Mouse (Mus musculus) WW6 (cell line): Measurements from ENCODE around the gene Vgll4.
A peak's percentile ranks its signal among the peaks of the same experiment; 100 is the strongest.

Experiments used
- DNase-seq: peaks from one replicate; pipeline ENCODE4 v3.0.0-alpha.2; 2013; ENCODE audit warnings: low read depth, low spot score

The Vgll4 gene

DNA sequence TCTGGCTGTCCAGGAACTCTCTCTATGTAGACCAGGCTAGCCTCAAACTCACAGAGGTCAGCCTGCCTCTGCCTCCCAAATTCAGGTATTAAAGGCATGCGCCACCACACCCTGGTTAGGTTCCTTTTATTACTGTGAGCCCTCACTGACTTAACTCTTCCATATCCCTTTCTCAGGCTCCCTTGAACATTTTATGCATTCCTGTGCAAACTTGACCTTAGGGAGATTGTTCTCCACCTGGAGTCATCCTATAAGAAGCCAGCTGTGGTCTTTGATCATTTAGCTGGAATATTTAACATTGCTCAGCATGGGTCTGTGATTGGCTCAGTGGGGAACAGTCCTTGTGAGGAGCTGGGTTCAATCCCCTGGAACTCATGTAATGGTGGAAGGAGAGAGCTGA lies 4.5 kb upstream of the Vgll4 start:
- DNase-seq, result no peak

GRCm38 (mm10) chr6:114972988-114973387 lies 3.2 kb upstream of the Vgll4 start:
- no peak for DNase-seq

- no peak for DNase-seq
Measured at GRCm38 (mm10) chr6:114970895-114971294, 1.1 kb upstream of the Vgll4 start.

GRCm38 (mm10) chr6:114970386-114970785 lies 592 bp upstream of the Vgll4 start:
- no peak for DNase-seq

DNA sequence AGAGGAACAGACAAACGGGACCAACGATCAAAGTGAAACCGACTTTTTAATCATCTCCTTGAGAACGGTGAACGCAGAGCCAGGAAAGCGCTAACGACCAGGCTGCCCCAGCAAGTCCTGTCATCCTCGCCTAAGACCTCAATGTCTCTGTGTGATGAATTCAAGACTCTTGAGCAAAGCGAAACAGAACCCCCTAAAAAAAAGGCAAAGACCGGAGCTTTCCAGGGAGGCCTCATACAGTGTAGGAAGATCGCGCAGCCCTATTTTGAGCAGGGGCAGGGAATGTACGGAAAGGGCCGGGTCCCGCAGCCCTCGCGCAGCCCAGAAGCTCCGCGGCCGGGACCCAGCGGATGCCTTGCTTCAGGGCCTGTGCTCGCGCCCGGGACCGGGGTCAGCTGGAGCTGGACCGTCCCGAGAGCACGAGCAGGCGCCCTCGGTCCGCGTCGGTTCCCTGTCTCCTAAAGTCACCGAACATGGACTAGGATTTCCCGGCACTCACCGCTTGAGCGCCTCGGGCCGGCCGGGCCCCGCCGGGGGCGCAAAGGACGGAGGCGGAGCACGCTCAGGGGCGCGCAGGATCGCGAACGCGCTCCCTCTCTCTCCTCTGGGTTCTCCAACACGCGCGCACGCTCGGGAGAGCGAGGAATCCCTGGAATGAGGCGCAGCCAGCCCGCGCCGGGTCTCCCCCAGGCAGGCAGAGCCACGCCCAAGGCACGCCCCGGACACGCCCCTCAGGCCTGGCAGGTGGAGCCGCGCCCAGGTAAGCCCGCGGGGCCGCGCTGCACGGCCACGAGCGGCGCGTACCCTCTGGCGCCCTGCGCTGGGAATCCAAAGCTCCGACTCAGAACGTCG lies 1.2 kb downstream of the Vgll4 start:
- DNase-seq, result peak; percentile 94

- DNase-seq, result no peak
Measured at GRCm38 (mm10) chr6:114967623-114968022, 2.2 kb downstream of the Vgll4 start.

DNA sequence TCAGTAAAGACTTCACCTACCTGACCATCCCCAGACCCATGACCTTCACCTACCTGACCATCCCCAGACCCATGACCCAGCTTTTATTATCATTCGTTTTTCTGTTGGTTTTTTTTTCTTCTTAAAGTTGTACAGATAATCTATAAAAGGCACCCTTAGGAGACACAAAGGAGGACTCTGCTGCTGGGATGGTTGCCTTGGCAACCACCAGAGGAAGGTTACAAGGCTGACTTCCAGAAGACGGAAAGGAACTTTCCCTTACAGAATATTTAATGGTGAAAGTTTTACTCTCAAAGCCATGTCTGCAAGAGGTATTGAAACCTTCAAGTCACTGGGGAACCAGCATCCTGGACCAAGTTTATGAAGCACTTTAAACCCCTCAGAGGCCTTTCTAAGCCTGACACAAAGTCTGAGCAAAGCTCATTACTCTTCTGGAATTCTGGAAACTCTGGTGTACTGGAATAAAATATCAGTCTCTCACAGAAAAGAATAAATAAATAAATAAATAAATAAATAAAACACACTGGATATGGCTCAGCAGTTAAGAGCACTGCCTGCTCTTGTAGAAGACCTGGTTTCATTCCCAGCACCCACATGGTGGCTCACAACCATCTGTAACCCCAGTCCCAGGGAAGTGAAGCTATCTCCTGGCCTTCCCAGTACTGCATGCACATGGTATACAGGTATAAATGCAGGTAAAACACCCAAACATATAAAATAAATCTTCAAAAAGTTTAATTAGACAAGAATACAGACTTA lies 3.2 kb downstream of the Vgll4 start:
- no peak for DNase-seq

DNA sequence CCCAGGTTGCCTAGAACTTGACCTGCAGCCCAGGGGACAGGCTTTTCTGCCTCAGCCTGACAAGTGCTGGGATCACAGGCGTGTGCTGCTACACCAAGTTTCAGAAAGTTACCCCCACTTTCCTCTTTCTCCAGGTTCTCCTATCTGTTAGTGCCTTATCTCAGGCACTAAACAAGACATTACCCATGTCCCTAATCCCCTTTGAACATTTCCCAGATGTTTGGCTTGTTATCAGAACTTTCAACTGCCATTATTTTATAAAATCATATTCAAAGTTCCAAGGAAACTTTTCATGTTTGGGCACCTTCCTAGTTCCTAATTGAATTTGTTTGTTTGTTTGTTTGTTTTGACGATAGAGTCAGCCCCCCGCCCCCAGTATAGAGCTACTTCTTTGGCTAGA lies 4.0 kb downstream of the Vgll4 start:
- DNase-seq, result no peak

DNA sequence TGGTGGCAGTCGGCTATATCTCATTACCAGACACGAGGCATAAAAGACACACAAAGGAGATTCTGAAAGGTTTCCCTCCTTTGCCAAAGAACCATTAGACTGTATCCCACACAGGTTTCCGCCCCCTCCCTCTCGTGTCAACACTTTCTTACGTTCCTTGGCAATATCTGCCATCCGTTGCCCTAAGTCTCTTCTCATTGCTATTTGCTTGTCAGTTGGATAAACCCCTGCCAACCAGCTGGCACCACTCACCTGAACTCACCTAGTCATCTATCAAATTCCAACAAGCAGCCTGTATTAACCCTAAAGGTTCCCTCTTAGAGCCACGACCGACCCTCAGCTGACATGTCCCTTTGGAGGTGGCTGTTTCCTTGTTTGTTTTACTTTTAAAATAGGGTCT lies 4.4 kb downstream of the Vgll4 start:
- no peak for DNase-seq

- no peak for DNase-seq
Measured at GRCm38 (mm10) chr6:114964235-114964634, 5.6 kb downstream of the Vgll4 start.

GRCm38 (mm10) chr6:114963636-114964035 lies 6.2 kb downstream of the Vgll4 start:
- no peak for DNase-seq

GRCm38 (mm10) chr6:114961276-114962068 lies 8.3 kb downstream of the Vgll4 start:
- DNase-seq, result no peak

DNA sequence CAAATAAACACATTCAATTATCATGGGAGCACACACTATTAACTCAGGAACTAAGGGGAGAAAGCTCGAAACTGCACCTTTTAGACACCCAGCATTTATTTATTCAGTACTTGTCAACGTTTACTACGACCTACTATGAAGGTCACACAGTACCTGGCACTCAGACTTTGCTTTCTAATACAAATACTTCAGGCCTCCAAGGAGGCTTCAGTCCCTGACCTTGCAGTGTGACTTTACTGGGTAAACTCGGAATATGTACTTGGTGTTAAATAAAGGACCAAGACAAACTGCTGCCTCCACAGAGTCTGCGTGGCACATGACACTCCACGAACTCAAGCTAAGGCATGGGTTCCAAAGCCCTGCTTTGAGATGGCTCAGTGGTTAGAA lies 10.8 kb downstream of the Vgll4 start:
- no peak for DNase-seq

DNA sequence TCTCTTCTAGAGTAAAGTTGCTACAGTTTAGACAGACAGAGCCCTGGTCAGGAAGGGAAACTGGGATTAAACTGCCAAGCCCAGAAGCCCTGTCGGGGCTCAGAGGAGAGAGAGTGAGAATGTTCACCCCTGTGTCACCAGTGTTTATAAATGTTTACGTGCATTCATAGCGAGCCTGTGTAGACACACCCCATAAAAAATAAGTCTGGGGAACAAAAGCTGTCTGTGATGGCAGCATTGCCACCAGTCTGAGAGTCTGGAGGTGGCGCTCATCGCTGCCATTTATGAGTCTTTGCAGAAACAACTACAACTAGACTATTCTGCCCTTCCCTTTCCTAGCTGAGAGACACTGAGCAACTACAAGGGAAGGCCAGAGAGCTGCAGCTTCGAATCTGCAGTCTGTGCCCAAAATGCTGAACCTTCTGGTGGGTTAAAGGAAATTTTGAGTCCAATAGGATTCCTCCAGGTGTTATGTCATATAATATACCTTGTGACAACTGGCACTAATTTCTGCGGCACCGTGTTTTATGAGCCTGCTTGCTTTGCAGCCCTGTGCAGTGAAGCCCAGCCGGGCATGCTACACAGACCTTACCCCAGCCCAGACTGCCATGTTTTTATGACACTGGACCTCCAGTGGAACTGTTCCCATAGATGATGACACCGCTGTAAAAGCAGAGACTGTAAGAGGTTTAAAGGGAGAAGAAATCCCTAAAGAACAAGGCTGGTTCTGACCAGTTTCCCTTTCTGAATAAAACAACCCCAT lies 11.4 kb downstream of the Vgll4 start:
- no peak for DNase-seq

DNA sequence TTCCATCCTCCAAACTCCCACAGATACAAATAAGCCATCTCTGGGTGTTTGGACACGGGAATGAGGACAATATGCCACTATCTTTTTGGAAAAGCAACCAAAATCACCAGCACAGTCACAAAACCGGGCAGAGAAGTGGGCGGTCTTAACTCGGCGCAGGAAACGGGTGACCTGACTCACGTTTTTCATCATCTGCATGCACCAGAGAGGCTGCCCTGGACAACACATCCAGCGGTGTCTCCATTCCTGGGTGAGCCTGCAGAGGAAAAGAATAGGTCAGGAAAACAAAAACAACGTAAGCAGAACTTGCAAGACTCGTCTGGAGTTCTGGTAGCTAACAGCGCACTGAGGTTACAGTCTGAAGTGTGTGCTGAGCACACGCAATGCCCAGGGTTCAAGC lies 12.0 kb downstream of the Vgll4 start:
- DNase-seq, result no peak

DNA sequence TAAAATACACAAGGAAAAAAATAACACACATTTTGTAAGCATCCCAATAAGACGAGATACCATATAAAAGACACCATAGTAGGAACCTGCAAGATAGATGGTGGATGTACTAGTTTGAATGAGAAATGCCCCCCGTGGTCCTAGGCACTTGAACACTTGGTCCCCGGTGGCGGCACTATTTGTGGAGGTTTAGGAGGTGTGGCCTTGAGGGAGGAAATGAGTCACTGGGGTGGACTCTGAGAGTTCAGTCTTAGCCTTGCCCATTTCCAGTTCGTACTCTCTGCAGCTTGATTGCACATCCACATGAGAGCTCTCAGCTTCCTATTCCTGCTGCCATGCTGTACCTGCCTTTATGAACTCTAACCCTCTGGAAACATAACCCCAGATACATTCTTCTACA lies 15.3 kb downstream of the Vgll4 start:
- DNase-seq, result no peak

- no peak for DNase-seq
Measured at GRCm38 (mm10) chr6:114953601-114954000, 16.2 kb downstream of the Vgll4 start.

- no peak for DNase-seq
Measured at GRCm38 (mm10) chr6:114952356-114952755, 17.4 kb downstream of the Vgll4 start.

DNA sequence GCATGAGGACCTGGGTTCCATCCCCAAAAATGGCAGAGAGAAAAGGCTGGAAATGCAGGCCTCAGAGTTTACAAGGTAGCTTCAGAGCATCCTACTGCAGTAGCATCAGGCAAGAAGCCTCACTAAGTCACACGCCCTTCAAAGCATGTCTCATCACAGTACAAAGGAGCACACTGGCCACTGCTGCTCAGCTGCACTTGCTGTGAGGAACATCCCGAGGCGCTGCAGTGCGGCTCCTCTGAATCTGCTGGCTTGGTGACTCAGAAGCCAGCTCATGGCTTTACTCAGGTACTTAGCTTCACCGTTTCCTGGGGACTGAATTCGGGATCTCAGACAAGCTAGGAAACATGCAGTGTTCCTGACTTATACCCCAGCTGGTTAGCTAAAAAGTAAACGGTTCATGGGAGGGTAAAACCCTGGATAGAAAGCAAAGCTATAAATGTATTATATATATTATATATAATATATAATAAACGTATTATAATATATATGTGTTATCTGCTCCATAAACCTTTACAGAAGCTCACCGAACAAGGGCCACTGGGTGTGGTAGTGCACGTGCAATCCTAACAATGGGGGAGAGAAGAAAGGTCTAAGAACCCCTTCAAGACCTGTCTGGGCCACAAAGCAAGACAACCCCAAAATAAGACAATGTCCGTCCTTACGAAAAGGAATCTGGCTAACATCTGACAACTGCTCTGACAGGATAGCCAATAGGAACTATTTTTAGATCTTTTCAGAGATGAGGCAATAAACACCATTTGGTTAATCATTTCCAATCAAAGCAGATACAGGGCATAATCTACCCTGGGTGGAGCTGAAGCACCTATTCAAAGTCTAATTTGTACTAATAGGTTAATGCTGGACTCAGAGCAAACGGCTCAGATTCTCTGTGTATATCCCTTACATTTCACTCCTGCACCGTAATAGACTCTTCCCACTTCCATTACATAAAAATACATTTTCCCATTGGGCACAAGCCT lies 25.0 kb downstream of the Vgll4 start:
- no peak for DNase-seq

DNA sequence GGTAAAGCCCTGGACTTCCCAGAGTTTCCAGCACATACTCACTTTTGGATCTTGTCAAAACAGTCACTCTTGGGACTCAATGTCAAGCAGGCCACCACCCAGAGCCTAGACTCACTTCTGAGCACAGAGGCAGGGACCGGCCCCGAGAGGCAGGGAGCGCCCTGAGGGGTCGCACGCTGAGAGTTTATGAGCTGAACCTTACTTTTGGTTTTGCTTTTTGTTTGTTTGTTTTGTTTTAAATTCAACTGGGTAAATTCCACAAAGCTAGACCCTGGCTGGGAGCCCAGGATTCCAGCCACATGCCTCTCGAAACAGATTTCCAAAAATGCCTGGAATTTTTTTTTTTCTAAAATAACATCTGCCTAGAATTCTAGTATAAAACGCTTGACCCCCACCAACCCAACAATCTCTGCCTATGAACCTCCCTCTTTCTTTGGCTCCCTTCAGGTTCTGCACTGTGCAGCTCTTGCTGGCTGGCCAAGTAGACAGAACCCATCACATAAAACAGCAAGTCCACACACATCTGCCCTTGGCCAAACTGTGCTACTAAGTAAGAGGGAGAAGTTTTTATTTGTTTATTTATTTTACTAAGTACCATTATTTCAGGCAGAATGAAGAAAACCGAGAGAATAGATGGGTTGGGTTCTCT lies 28.5 kb downstream of the Vgll4 start:
- DNase-seq, result no peak
